Mouse (Mus musculus): Measurements from ENCODE around the gene Fbxo36. TPM values are rescaled to one million over a fixed set of nuclear protein-coding genes. Genes with fewer than 3 reads are reported as not detected.

The Fbxo36 gene
- polyA plus RNA-seq, 1 experiment from 2014 or later, result 17.9 TPM

- no peaks in the 10 kb centered on the region for H3K27me3 ChIP-seq (ENCODE audit: insufficient read depth, low read length)
- no peak for TF ChIP-seq CTCF (IDR thresholded peaks at IDR 0.05; ENCODE audit: low read depth)
- H3K4me1 ChIP-seq (replicated peaks; ENCODE audit: insufficient read depth, low read length), result no peaks in the 10 kb centered on the region
- no peak overlapping the region for H3K4me3 ChIP-seq (replicated peaks; ENCODE audit: low read depth, low read length)
- no peaks in the 10 kb centered on the region for H3K36me3 ChIP-seq (ENCODE audit: insufficient read depth, low read length)
- no peak overlapping the region for H3K9ac ChIP-seq (ENCODE audit: low read depth, low read length)
- peak overlapping the region; percentile 3; the same call in 1 of the 2 replicates for H3K27ac ChIP-seq
- H3K9me3 ChIP-seq (replicated peaks; ENCODE audit: low read length), result no peaks in the 10 kb centered on the region
- 40% methylated on average over 9 of the region's 9 CpGs for WGBS
- DNase-seq (ENCODE audit: low spot score), result no peak
- no peak overlapping the region for H3K4me2 ChIP-seq (ENCODE audit: low read length)
- ATAC-seq (replicated peaks; ENCODE audit: low FRiP score, low read depth), result peak; percentile 88
Observed at GRCm38 (mm10) chr1:84851512-84852235, 12.0 kb downstream of the Fbxo36 start.

DNA sequence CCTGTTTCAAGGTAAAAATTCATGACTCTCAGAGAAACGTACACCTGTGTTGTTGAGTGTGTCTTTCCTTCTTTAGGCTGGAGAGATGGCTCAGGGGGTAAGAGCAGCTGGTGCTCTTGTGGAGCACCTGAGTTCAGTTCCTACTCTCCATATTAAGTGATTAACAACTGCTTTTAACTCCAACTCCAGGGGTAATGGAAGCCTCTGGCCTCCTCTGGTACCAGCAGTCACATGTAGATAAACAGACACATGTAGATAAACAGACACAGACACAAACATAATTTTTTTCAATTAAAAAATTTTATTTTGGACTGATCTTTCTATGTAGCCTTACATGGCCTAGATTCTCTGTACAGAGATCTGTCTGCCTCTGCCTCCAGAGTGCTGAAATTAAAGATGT lies 14.1 kb downstream of the Fbxo36 start:
- no peak overlapping the region for H3K9ac ChIP-seq (ENCODE audit: low read depth, low read length)
- H3K9me3 ChIP-seq (replicated peaks; ENCODE audit: low read length), result no peaks in the 10 kb centered on the region
- no peak overlapping the region for H3K4me3 ChIP-seq (replicated peaks; ENCODE audit: low read depth, low read length)
- no peak overlapping the region for H3K27ac ChIP-seq
- H3K4me2 ChIP-seq (ENCODE audit: low read length), result no peak overlapping the region
- DNase-seq (ENCODE audit: low spot score) (no peak), ATAC-seq (replicated peaks; ENCODE audit: low FRiP score, low read depth) (no peak)
- WGBS, result 86% methylated on average over 1 of the region's 1 CpGs
- no peaks in the 10 kb centered on the region for H3K4me1 ChIP-seq (replicated peaks; ENCODE audit: insufficient read depth, low read length)
- no peak for TF ChIP-seq CTCF (IDR thresholded peaks at IDR 0.05; ENCODE audit: low read depth)
- H3K36me3 ChIP-seq (ENCODE audit: insufficient read depth, low read length), result no peaks in the 10 kb centered on the region
- no peaks in the 10 kb centered on the region for H3K27me3 ChIP-seq (ENCODE audit: insufficient read depth, low read length)

DNA sequence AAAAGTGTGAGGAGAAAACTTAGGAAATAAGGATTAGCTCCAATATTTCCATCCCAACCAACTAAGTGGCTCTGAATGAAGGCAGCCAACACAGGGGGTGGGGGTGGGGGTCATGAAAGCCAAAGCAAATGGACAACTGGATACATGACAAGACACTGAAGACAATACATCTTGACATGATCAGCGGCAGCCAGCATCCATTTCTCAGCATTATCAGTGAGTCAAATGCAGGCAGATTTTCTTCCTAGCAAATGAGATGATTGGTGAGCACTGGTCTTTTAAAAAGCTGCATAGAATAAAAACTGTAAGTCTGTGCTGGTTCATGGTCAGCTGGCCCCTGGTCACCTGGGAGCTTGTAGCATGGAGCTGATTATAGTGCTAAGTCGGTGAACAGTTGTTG lies 15.3 kb downstream of the Fbxo36 start:
- Histone ChIP-seq H3K4me2 (ENCODE audit: low read length) (no peak overlapping the region), H3K9me3 (replicated peaks; ENCODE audit: low read length) (no peaks in the 10 kb centered on the region), H3K27me3 (ENCODE audit: insufficient read depth, low read length) (no peaks in the 10 kb centered on the region), H3K4me3 (replicated peaks; ENCODE audit: low read depth, low read length) (no peak overlapping the region), H3K9ac (ENCODE audit: low read depth, low read length) (no peak overlapping the region), H3K27ac (no peak overlapping the region), H3K4me1 (replicated peaks; ENCODE audit: insufficient read depth, low read length) (no peaks in the 10 kb centered on the region), H3K36me3 (ENCODE audit: insufficient read depth, low read length) (no peaks in the 10 kb centered on the region)
- DNase-seq (ENCODE audit: low spot score) (no peak), ATAC-seq (replicated peaks; ENCODE audit: low FRiP score, low read depth) (no peak)
- no peak for TF ChIP-seq CTCF (IDR thresholded peaks at IDR 0.05; ENCODE audit: low read depth)
- WGBS, result 81% methylated on average over 2 of the region's 2 CpGs

- no peak overlapping the region for H3K9ac ChIP-seq (ENCODE audit: low read depth, low read length)
- H3K4me3 ChIP-seq (replicated peaks; ENCODE audit: low read depth, low read length), result no peak overlapping the region
- no peaks in the 10 kb centered on the region for H3K27me3 ChIP-seq (ENCODE audit: insufficient read depth, low read length)
- no peak for DNase-seq (ENCODE audit: low spot score)
- H3K27ac ChIP-seq, result no peak overlapping the region
- no peaks in the 10 kb centered on the region for H3K9me3 ChIP-seq (replicated peaks; ENCODE audit: low read length)
- TF ChIP-seq CTCF (IDR thresholded peaks at IDR 0.05; ENCODE audit: low read depth), result no peak
- no peaks in the 10 kb centered on the region for H3K36me3 ChIP-seq (ENCODE audit: insufficient read depth, low read length)
- WGBS, result 62% methylated on average over 2 of the region's 2 CpGs
- no peak overlapping the region for H3K4me2 ChIP-seq (ENCODE audit: low read length)
- ATAC-seq (replicated peaks; ENCODE audit: low FRiP score, low read depth), result no peak
- H3K4me1 ChIP-seq (replicated peaks; ENCODE audit: insufficient read depth, low read length), result no peaks in the 10 kb centered on the region
Observed at GRCm38 (mm10) chr1:84855756-84856155, 16.1 kb downstream of the Fbxo36 start.

DNA sequence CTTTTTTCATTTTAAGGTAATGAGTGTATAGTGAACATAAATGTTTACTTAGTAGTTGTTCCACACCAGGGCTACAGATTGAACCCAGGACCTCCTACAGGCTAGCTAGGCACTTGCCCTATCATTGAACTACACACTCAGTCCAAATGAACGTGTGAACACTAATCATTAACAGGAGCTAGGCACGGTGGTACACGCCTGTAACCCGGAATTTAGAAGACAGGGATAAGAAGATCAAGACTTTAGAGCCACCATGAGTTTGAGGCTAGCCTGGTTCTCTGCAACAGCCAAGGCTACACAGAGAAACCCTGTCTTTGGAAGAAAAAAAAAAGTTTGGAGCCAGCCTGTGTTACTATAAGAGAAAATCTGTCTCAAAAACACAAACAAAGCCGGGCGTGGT lies 20.0 kb downstream of the Fbxo36 start:
- Histone ChIP-seq H3K9me3 (replicated peaks; ENCODE audit: low read length) (no peaks in the 10 kb centered on the region), H3K4me2 (ENCODE audit: low read length) (no peak overlapping the region), H3K4me3 (replicated peaks; ENCODE audit: low read depth, low read length) (no peak overlapping the region), H3K4me1 (replicated peaks; ENCODE audit: insufficient read depth, low read length) (no peaks in the 10 kb centered on the region), H3K9ac (ENCODE audit: low read depth, low read length) (no peak overlapping the region), H3K27ac (no peak overlapping the region), H3K27me3 (ENCODE audit: insufficient read depth, low read length) (no peaks in the 10 kb centered on the region), H3K36me3 (ENCODE audit: insufficient read depth, low read length) (no peaks in the 10 kb centered on the region)
- WGBS, result 84% methylated on average over 6 of the region's 6 CpGs
- ATAC-seq (replicated peaks; ENCODE audit: low FRiP score, low read depth) (no peak), DNase-seq (ENCODE audit: low spot score) (no peak)
- no peak for TF ChIP-seq CTCF (IDR thresholded peaks at IDR 0.05; ENCODE audit: low read depth)

DNA sequence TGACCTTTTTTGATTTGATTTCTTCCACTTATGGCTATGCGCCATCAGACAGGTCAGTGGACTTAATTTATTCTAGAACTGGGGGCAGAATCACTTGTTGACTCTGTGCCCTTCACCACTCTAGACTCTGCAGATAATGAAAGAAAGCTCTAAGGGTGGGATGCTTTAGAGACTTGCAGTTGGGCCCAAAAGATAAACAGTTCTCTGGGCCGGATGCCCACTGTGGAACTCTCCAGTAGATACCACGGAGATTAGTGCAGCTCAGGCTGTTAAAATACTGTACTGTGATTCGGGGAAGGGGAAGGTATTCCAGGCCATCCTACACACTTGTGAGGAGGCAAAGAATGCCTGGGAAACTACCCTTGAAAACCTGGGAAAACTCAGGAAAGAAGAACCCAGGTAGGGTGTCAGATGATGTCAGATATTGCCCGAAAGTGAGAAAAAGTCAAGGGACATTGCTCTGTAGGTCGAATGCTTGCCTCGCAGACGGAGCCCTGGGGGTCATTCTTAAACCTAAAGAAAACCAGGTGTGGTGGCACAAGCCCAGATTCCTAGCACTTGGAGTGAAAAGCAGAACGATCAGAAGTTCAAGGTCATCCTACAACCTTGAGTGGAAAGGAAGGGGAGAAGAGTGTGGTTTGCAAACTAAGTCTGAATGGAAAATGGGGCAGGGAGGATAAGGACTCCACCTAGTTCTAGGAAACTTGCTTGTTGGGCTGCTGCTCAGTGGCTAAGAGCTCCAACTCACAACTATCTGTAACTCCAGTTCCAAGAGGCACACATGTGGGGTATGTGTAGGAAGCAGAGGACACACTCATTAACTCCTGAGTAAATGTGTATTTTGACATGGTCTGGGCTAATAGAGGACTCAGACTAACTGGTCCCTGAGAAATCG lies 21.0 kb downstream of the Fbxo36 start:
- no peak for DNase-seq (ENCODE audit: low spot score)
- H3K9me3 ChIP-seq (replicated peaks; ENCODE audit: low read length), result no peaks in the 10 kb centered on the region
- H3K4me2 ChIP-seq (ENCODE audit: low read length), result no peak overlapping the region
- no peak overlapping the region for H3K27ac ChIP-seq
- no peak for TF ChIP-seq CTCF (IDR thresholded peaks at IDR 0.05; ENCODE audit: low read depth)
- no peaks in the 10 kb centered on the region for H3K27me3 ChIP-seq (ENCODE audit: insufficient read depth, low read length)
- no peak overlapping the region for H3K9ac ChIP-seq (ENCODE audit: low read depth, low read length)
- ATAC-seq (replicated peaks; ENCODE audit: low FRiP score, low read depth), result no peak
- no peaks in the 10 kb centered on the region for H3K36me3 ChIP-seq (ENCODE audit: insufficient read depth, low read length)
- 73% methylated on average over 10 of the region's 10 CpGs for WGBS
- H3K4me3 ChIP-seq (replicated peaks; ENCODE audit: low read depth, low read length), result no peak overlapping the region
- no peaks in the 10 kb centered on the region for H3K4me1 ChIP-seq (replicated peaks; ENCODE audit: insufficient read depth, low read length)
